Mouse (Mus musculus) heart, adult 9 months (tissue): Measurements from ENCODE around the gene Vmn2r22.
"Not testable (repeated sequence)": the region's sequence is repeated elsewhere in the genome, so short reads cannot be mapped to it uniquely, and the experiment has no call there.

Experiments used
- DNase-seq, 2 experiments: peaks; one replicate each; pipeline ENCODE4 v3.0.0; 2022; ENCODE audit warnings: low spot score in 2 of 2

The Vmn2r22 gene

GRCm38 (mm10) chr6:123650625-123651024, at the start of gene Vmn2r22:
Gene Vmn2r22, minus strand, starts transcription at chr6:123650725.
- DNase-seq, result not testable (repeated sequence)

GRCm38 (mm10) chr6:123697213-123697612, 46.7 kb upstream of the Vmn2r22 start:
- DNase-seq, result no peak

GRCm38 (mm10) chr6:123696639-123697038, 46.1 kb upstream of the Vmn2r22 start:
- DNase-seq, result not testable (repeated sequence)

GRCm38 (mm10) chr6:123657040-123657439, 6.5 kb upstream of the Vmn2r22 start:
- DNase-seq, result no peak

GRCm38 (mm10) chr6:123639394-123639793, 11.1 kb downstream of the Vmn2r22 start:
- not testable (repeated sequence) for DNase-seq

GRCm38 (mm10) chr6:123623784-123624183, 26.7 kb downstream of the Vmn2r22 start:
- DNase-seq, result not testable (repeated sequence)

- not testable (repeated sequence) for DNase-seq
These were observed 62.2 kb downstream of the Vmn2r22 start for GRCm38 (mm10) chr6:123588368-123588767.

GRCm38 (mm10) chr6:123587796-123588328, 62.7 kb downstream of the Vmn2r22 start:
- not testable (repeated sequence) for DNase-seq

- not testable (repeated sequence) for DNase-seq
These were observed 66.5 kb downstream of the Vmn2r22 start for GRCm38 (mm10) chr6:123583988-123584387.

- DNase-seq, result not testable (repeated sequence)
These were observed 75.8 kb downstream of the Vmn2r22 start for GRCm38 (mm10) chr6:123574698-123575097.
